Mouse (Mus musculus): ENCODE data around the gene Tada3. TPM values are rescaled to one million over a fixed set of nuclear protein-coding genes. Genes with fewer than 3 reads are reported as not detected.

Tada3 gene
- polyA plus RNA-seq, 1 experiment from 2014 or later, result 40.3 TPM

GRCm38 (mm10) chr6:113392387-113393071 is 14.8 kb upstream of the Tada3 start:
- 4% methylated on average over 51 of the region's 51 CpGs for WGBS
- no peaks in the 10 kb centered on the region for H3K27me3 ChIP-seq (ENCODE audit: control insufficient read depth, insufficient read depth, low read length)
- peak overlapping the region; percentile 68 for H3K9ac ChIP-seq (ENCODE audit: low read length)
- H3K4me2 ChIP-seq (ENCODE audit: low read depth, low read length), result peak overlapping the region; percentile 95
- H3K27ac ChIP-seq (ENCODE audit: low read length), result no peak overlapping the region; the same call in 1 of the 2 replicates
- peak overlapping the region; percentile 60 for H3K4me3 ChIP-seq (ENCODE audit: low read length)
- peaks cover 30% of the 10 kb centered on the region for H3K36me3 ChIP-seq (ENCODE audit: control insufficient read depth, insufficient read depth)
- no peaks in the 10 kb centered on the region for H3K9me3 ChIP-seq (replicated peaks; ENCODE audit: control insufficient read depth, low read length)
- peak; percentile 80 for ATAC-seq (replicated peaks; ENCODE audit: extremely low read depth, insufficient read depth, low FRiP score)
- peaks cover 12% of the 10 kb centered on the region; the same call in 1 of the 2 replicates for H3K4me1 ChIP-seq (ENCODE audit: control insufficient read depth, insufficient read depth, low read length)

GRCm38 (mm10) chr6:113392015-113392386 is 14.3 kb upstream of the Tada3 start:
- H3K27ac ChIP-seq (ENCODE audit: low read length), result no peak overlapping the region
- no peak for ATAC-seq (replicated peaks; ENCODE audit: extremely low read depth, insufficient read depth, low FRiP score)
- peak overlapping the region; percentile 60 for H3K4me3 ChIP-seq (ENCODE audit: low read length)
- peaks cover 35% of the 10 kb centered on the region for H3K36me3 ChIP-seq (ENCODE audit: control insufficient read depth, insufficient read depth)
- H3K4me2 ChIP-seq (ENCODE audit: low read depth, low read length), result peak overlapping the region; percentile 95
- peaks cover 12% of the 10 kb centered on the region; the same call in 1 of the 2 replicates for H3K4me1 ChIP-seq (ENCODE audit: control insufficient read depth, insufficient read depth, low read length)
- peak overlapping the region; percentile 68 for H3K9ac ChIP-seq (ENCODE audit: low read length)
- H3K9me3 ChIP-seq (replicated peaks; ENCODE audit: control insufficient read depth, low read length), result no peaks in the 10 kb centered on the region
- H3K27me3 ChIP-seq (ENCODE audit: control insufficient read depth, insufficient read depth, low read length), result no peaks in the 10 kb centered on the region
- 19% methylated on average over 10 of the region's 10 CpGs for WGBS

GRCm38 (mm10) chr6:113390715-113391114 is 13.0 kb upstream of the Tada3 start:
- no peak overlapping the region for H3K4me3 ChIP-seq (ENCODE audit: low read length)
- no peak overlapping the region for H3K4me2 ChIP-seq (ENCODE audit: low read depth, low read length)
- no peak overlapping the region for H3K27ac ChIP-seq (ENCODE audit: low read length)
- no peak overlapping the region for H3K9ac ChIP-seq (ENCODE audit: low read length)
- H3K27me3 ChIP-seq (ENCODE audit: control insufficient read depth, insufficient read depth, low read length), result no peaks in the 10 kb centered on the region
- H3K4me1 ChIP-seq (ENCODE audit: control insufficient read depth, insufficient read depth, low read length), result peaks cover 12% of the 10 kb centered on the region; the same call in 1 of the 2 replicates
- WGBS, result 87% methylated on average over 3 of the region's 3 CpGs
- H3K9me3 ChIP-seq (replicated peaks; ENCODE audit: control insufficient read depth, low read length), result no peaks in the 10 kb centered on the region
- H3K36me3 ChIP-seq (ENCODE audit: control insufficient read depth, insufficient read depth), result peaks cover 40% of the 10 kb centered on the region
- ATAC-seq (replicated peaks; ENCODE audit: extremely low read depth, insufficient read depth, low FRiP score), result no peak

GRCm38 (mm10) chr6:113388960-113389359 is 11.3 kb upstream of the Tada3 start, which contains the start of gene Ttll3:
Gene Ttll3 (plus strand): TSS chr6:113389260.
- Histone ChIP-seq H3K9me3 (replicated peaks; ENCODE audit: control insufficient read depth, low read length) (no peaks in the 10 kb centered on the region), H3K4me3 (ENCODE audit: low read length) (no peak within 1 kb of the TSS), H3K27me3 (ENCODE audit: control insufficient read depth, insufficient read depth, low read length) (no peaks in the 10 kb centered on the region), H3K9ac (ENCODE audit: low read length) (no peak within 1 kb of the TSS), H3K4me1 (ENCODE audit: control insufficient read depth, insufficient read depth, low read length) (peaks cover 12% of the 10 kb centered on the region; the same call in 1 of the 2 replicates), H3K4me2 (ENCODE audit: low read depth, low read length) (no peak within 1 kb of the TSS), H3K36me3 (ENCODE audit: control insufficient read depth, insufficient read depth) (peaks cover 54% of the 10 kb centered on the region), H3K27ac (ENCODE audit: low read length) (no peak within 1 kb of the TSS)
- ATAC-seq (replicated peaks; ENCODE audit: extremely low read depth, insufficient read depth, low FRiP score), result no peak
- 78% methylated on average over 8 of the region's 8 CpGs for WGBS

- Histone ChIP-seq H3K36me3 (ENCODE audit: control insufficient read depth, insufficient read depth) (peaks cover 78% of the 10 kb centered on the region), H3K9me3 (replicated peaks; ENCODE audit: control insufficient read depth, low read length) (no peaks in the 10 kb centered on the region), H3K4me2 (ENCODE audit: low read depth, low read length) (no peak overlapping the region), H3K4me1 (ENCODE audit: control insufficient read depth, insufficient read depth, low read length) (no peaks in the 10 kb centered on the region), H3K4me3 (ENCODE audit: low read length) (no peak overlapping the region), H3K9ac (ENCODE audit: low read length) (no peak overlapping the region), H3K27ac (ENCODE audit: low read length) (no peak overlapping the region), H3K27me3 (ENCODE audit: control insufficient read depth, insufficient read depth, low read length) (no peaks in the 10 kb centered on the region)
- no peak for ATAC-seq (replicated peaks; ENCODE audit: extremely low read depth, insufficient read depth, low FRiP score)
- 75% methylated on average over 3 of the region's 3 CpGs for WGBS
These were observed 8.3 kb upstream of the Tada3 start for GRCm38 (mm10) chr6:113386025-113386424.

GRCm38 (mm10) chr6:113385160-113385714 is 7.6 kb upstream of the Tada3 start:
- Histone ChIP-seq H3K4me2 (ENCODE audit: low read depth, low read length) (no peak overlapping the region), H3K36me3 (ENCODE audit: control insufficient read depth, insufficient read depth) (peaks cover 82% of the 10 kb centered on the region), H3K9me3 (replicated peaks; ENCODE audit: control insufficient read depth, low read length) (no peaks in the 10 kb centered on the region), H3K27ac (ENCODE audit: low read length) (no peak overlapping the region), H3K4me1 (ENCODE audit: control insufficient read depth, insufficient read depth, low read length) (no peaks in the 10 kb centered on the region), H3K27me3 (ENCODE audit: control insufficient read depth, insufficient read depth, low read length) (no peaks in the 10 kb centered on the region), H3K4me3 (ENCODE audit: low read length) (no peak overlapping the region), H3K9ac (ENCODE audit: low read length) (no peak overlapping the region)
- 53% methylated on average over 11 of the region's 11 CpGs for WGBS
- no peak for ATAC-seq (replicated peaks; ENCODE audit: extremely low read depth, insufficient read depth, low FRiP score)

GRCm38 (mm10) chr6:113384351-113384927 is 6.8 kb upstream of the Tada3 start:
- Histone ChIP-seq H3K9me3 (replicated peaks; ENCODE audit: control insufficient read depth, low read length) (no peaks in the 10 kb centered on the region), H3K36me3 (ENCODE audit: control insufficient read depth, insufficient read depth) (peaks cover 75% of the 10 kb centered on the region), H3K27me3 (ENCODE audit: control insufficient read depth, insufficient read depth, low read length) (no peaks in the 10 kb centered on the region), H3K9ac (ENCODE audit: low read length) (no peak overlapping the region), H3K4me2 (ENCODE audit: low read depth, low read length) (no peak overlapping the region), H3K27ac (ENCODE audit: low read length) (no peak overlapping the region), H3K4me3 (ENCODE audit: low read length) (no peak overlapping the region), H3K4me1 (ENCODE audit: control insufficient read depth, insufficient read depth, low read length) (no peaks in the 10 kb centered on the region; the same call in 1 of the 2 replicates)
- WGBS, result 87% methylated on average over 8 of the region's 8 CpGs
- no peak for ATAC-seq (replicated peaks; ENCODE audit: extremely low read depth, insufficient read depth, low FRiP score)

- WGBS, result 87% methylated on average over 11 of the region's 11 CpGs
- Histone ChIP-seq H3K36me3 (ENCODE audit: control insufficient read depth, insufficient read depth) (peaks cover 47% of the 10 kb centered on the region), H3K9ac (ENCODE audit: low read length) (no peak overlapping the region)
These were observed 2.8 kb upstream of the Tada3 start for GRCm38 (mm10) chr6:113380480-113380879.

GRCm38 (mm10) chr6:113379246-113379645 is 1.6 kb upstream of the Tada3 start:
- peak overlapping the region; percentile 89 for H3K9ac ChIP-seq (ENCODE audit: low read length)
- H3K4me2 ChIP-seq (ENCODE audit: low read depth, low read length), result peak overlapping the region; percentile 76
- H3K9me3 ChIP-seq (replicated peaks; ENCODE audit: control insufficient read depth, low read length), result no peaks in the 10 kb centered on the region
- peaks cover 42% of the 10 kb centered on the region for H3K36me3 ChIP-seq (ENCODE audit: control insufficient read depth, insufficient read depth)
- peaks cover 15% of the 10 kb centered on the region for H3K4me1 ChIP-seq (ENCODE audit: control insufficient read depth, insufficient read depth, low read length)
- H3K27ac ChIP-seq (ENCODE audit: low read length), result no peak overlapping the region
- no peaks in the 10 kb centered on the region for H3K27me3 ChIP-seq (ENCODE audit: control insufficient read depth, insufficient read depth, low read length)
- 66% methylated on average over 6 of the region's 6 CpGs for WGBS
- ATAC-seq (replicated peaks; ENCODE audit: extremely low read depth, insufficient read depth, low FRiP score), result no peak
- peak overlapping the region; percentile 95 for H3K4me3 ChIP-seq (ENCODE audit: low read length)

More at GRCm38 (mm10) chr6:113380480-113380879, 2.8 kb upstream of the Tada3 start:
- H3K4me2 ChIP-seq (ENCODE audit: low read depth, low read length), result no peak overlapping the region
- ATAC-seq (replicated peaks; ENCODE audit: extremely low read depth, insufficient read depth, low FRiP score), result no peak
- no peak overlapping the region for H3K4me3 ChIP-seq (ENCODE audit: low read length)
- no peaks in the 10 kb centered on the region for H3K27me3 ChIP-seq (ENCODE audit: control insufficient read depth, insufficient read depth, low read length)
- H3K27ac ChIP-seq (ENCODE audit: low read length), result no peak overlapping the region
- H3K9me3 ChIP-seq (replicated peaks; ENCODE audit: control insufficient read depth, low read length), result no peaks in the 10 kb centered on the region
- peaks cover 15% of the 10 kb centered on the region for H3K4me1 ChIP-seq (ENCODE audit: control insufficient read depth, insufficient read depth, low read length)
